Mouse (Mus musculus) liver, adult 2 months (tissue): ENCODE results near the gene Hacd1. TPM values are rescaled to one million over a fixed set of nuclear protein-coding genes. Genes with fewer than 3 reads are reported as not detected.

ENCODE experiments used
- DNase-seq: peaks from one replicate; pipeline ENCODE4 v3.0.0-alpha.2; 2011; ENCODE audit warnings: low read depth, low spot score; ENCODE audit errors: extremely low read depth
- H3K27ac ChIP-seq: fragments of 200-500 bp; replicated peaks from 2 replicates; pipeline ENCODE4 v1.5.1; 2012; ENCODE audit warnings: low read depth, mild to moderate bottlenecking, control low read depth, inconsistent platforms, low read length; ENCODE audit not compliant: insufficient read depth
- H3K27me3 ChIP-seq: fragments of 200-500 bp; 2 replicates; pipeline ENCODE4 v1.6.1; 2012; ENCODE audit warnings: mild to moderate bottlenecking, moderate library complexity, low read length, inconsistent platforms; ENCODE audit not compliant: control insufficient read depth, insufficient read depth
- H3K36me3 ChIP-seq: fragments of 200-500 bp; 2 replicates; pipeline ENCODE4 v1.6.1; 2012; ENCODE audit warnings: low read length, inconsistent platforms; ENCODE audit not compliant: control insufficient read depth, insufficient read depth
- H3K4me1 ChIP-seq: fragments of 200-500 bp; 2 replicates; pipeline ENCODE4 v1.6.1; 2011; ENCODE audit warnings: low read length; ENCODE audit not compliant: control insufficient read depth, insufficient read depth
- H3K4me3 ChIP-seq: fragments of 200-500 bp; 2 replicates; pipeline ENCODE4 v1.5.1; 2011; ENCODE audit warnings: low read depth, mild to moderate bottlenecking, control low read depth, low read length, moderate library complexity; ENCODE audit not compliant: insufficient read depth
- H3K79me2 ChIP-seq: fragments of 200-500 bp; 2 replicates; pipeline ENCODE4 v1.6.1; 2012; ENCODE audit warnings: inconsistent platforms, mild to moderate bottlenecking, low read length, moderate library complexity; ENCODE audit not compliant: control insufficient read depth, insufficient read depth
- H3K9ac ChIP-seq: fragments of 200-500 bp; 2 replicates; pipeline ENCODE4 v1.6.1; 2012; ENCODE audit warnings: low read depth, mild to moderate bottlenecking, control low read depth, inconsistent platforms, low read length
- CTCF ChIP-seq: fragments of 200-500 bp; IDR thresholded peaks from 2 replicates; pipeline ENCODE4 v1.5.1; 2011; ENCODE audit warnings: low read depth, low read length, control low read depth
- POLR2A ChIP-seq: fragments of 200-500 bp; IDR thresholded peaks from 2 replicates; pipeline ENCODE4 v1.6.1; 2011; ENCODE audit warnings: low read length, control low read depth; ENCODE audit not compliant: insufficient read depth; ENCODE audit errors: extremely low read depth
- WGBS: fragments of 180-500 bp; shearing (Covaris S2); methylation state at CpG from one replicate; pipeline ENCODE4 v1.1.7; 2018; 5-methylcytosine and 5-hydroxymethylcytosine counted together
- polyA plus RNA-seq: library from polyadenylated mRNA; depleted of rRNA; stranded (reverse); fragments of >200 nt; gene quantifications from 2 replicates; pipeline ENCODE4 v1.2.3, GENCODE M21; 2012; rRNA removed
- total RNA-seq: library from RNA; depleted of rRNA; stranded (reverse); fragments of >200 nt; gene quantifications from 2 replicates; pipeline ENCODE4 v1.2.3, GENCODE M21; 2014; rRNA removed

Hacd1 gene
- total and polyA plus RNA-seq, 2 experiments: 16.1 to 29.2 TPM

GRCm38 (mm10) chr2:13808008-13808407, 247.9 kb downstream of the Hacd1 start:
- no peak overlapping the region for H3K4me3 ChIP-seq
- H3K79me2 ChIP-seq: no peaks in the 10 kb centered on the region
- 82% methylated on average over 4 of the region's 4 CpGs for WGBS
- H3K36me3 ChIP-seq: no peaks in the 10 kb centered on the region
- no peak for DNase-seq
- no peak overlapping the region for H3K27ac ChIP-seq
- TF ChIP-seq CTCF: no peak
- no peak for TF ChIP-seq POLR2A
- no peaks in the 10 kb centered on the region for H3K4me1 ChIP-seq
- H3K9ac ChIP-seq: no peak overlapping the region
- H3K27me3 ChIP-seq: no peaks in the 10 kb centered on the region

- no peaks in the 10 kb centered on the region for H3K4me1 ChIP-seq
- TF ChIP-seq CTCF (no peak), POLR2A (no peak)
- no peak for DNase-seq
- WGBS: 79% methylated on average over 3 of the region's 3 CpGs
- no peaks in the 10 kb centered on the region for H3K79me2 ChIP-seq
- H3K27me3 ChIP-seq: no peaks in the 10 kb centered on the region
- no peaks in the 10 kb centered on the region for H3K36me3 ChIP-seq
- no peak overlapping the region for H3K27ac ChIP-seq
- H3K9ac ChIP-seq: no peak overlapping the region
- no peak overlapping the region for H3K4me3 ChIP-seq
These were observed 249.8 kb downstream of the Hacd1 start for GRCm38 (mm10) chr2:13806120-13806519.

- Histone ChIP-seq H3K36me3 (no peaks in the 10 kb centered on the region), H3K27me3 (no peaks in the 10 kb centered on the region), H3K9ac (no peak overlapping the region), H3K4me3 (no peak overlapping the region), H3K27ac (no peak overlapping the region), H3K79me2 (no peaks in the 10 kb centered on the region), H3K4me1 (no peaks in the 10 kb centered on the region)
- TF ChIP-seq POLR2A (no peak), CTCF (no peak)
- no peak for DNase-seq
- 72% methylated on average over 2 of the region's 2 CpGs for WGBS
These were observed 255.3 kb downstream of the Hacd1 start for GRCm38 (mm10) chr2:13800639-13801038.

Other genes with a start within 250 kb of the Hacd1 start
- gene Stam, start 18.0 kb upstream of the Hacd1 start, total RNA-seq: 15.8 and 19.5 TPM in 2 replicates
- 10.3 and 15.6 TPM in 2 replicates for gene Stam, start 18.0 kb upstream of the Hacd1 start, polyA plus RNA-seq
- not detected in 2 replicates for gene Tmem236, start 118.4 kb upstream of the Hacd1 start, total RNA-seq
- not detected in 2 replicates for gene Tmem236, start 118.4 kb upstream of the Hacd1 start, polyA plus RNA-seq
- 42.8 and 49.4 TPM in 2 replicates for gene Mrc1, start 173.3 kb upstream of the Hacd1 start, total RNA-seq
- 2.1 and 2.7 TPM in 2 replicates for gene Mrc1, start 173.3 kb upstream of the Hacd1 start, polyA plus RNA-seq